Mouse (Mus musculus) liver, embryonic 13.5 days (tissue): ENCODE results near the gene AC124502.3. TPM values are rescaled to one million over a fixed set of nuclear protein-coding genes. Genes with fewer than 3 reads are reported as not detected.
A peak's percentile ranks its signal among the peaks of the same experiment; 100 is the strongest.

Experiments used
- ATAC-seq: fragments of 200-750 bp; cut with Nextera tagmentation; 2 replicates; pipeline ENCODE4 v1.8.0; 2017; ENCODE audit warnings: low read depth, mild to moderate bottlenecking, moderate number of reproducible peaks, moderate library complexity
- DNase-seq: peaks from one replicate; pipeline ENCODE4 v3.0.0; 2022
- H3K27ac ChIP-seq: fragments of 300-500 bp; sonication (generic); 2 replicates; pipeline ENCODE4 v1.5.1; 2015; ENCODE audit warnings: moderate library complexity, mild to moderate bottlenecking, inconsistent platforms
- H3K27me3 ChIP-seq: fragments of 300-500 bp; sonication (generic); 2 replicates; pipeline ENCODE4 v1.6.1; 2015; ENCODE audit warnings: mild to moderate bottlenecking, inconsistent platforms
- H3K36me3 ChIP-seq: fragments of 300-500 bp; sonication (generic); 2 replicates; pipeline ENCODE4 v1.6.1; 2015; ENCODE audit warnings: mild to moderate bottlenecking, inconsistent platforms
- H3K4me1 ChIP-seq: fragments of 300-500 bp; sonication (generic); replicated peaks from 2 replicates; pipeline ENCODE4 v1.6.1; 2015; ENCODE audit warnings: inconsistent platforms
- H3K4me2 ChIP-seq: fragments of 300-500 bp; sonication (generic); 2 replicates; pipeline ENCODE4 v1.6.1; 2015; ENCODE audit warnings: inconsistent platforms, mild to moderate bottlenecking, moderate library complexity
- H3K4me3 ChIP-seq: fragments of 300-500 bp; sonication (generic); replicated peaks from 2 replicates; pipeline ENCODE4 v1.5.1; 2015; ENCODE audit warnings: mild to moderate bottlenecking, inconsistent platforms
- H3K9ac ChIP-seq: fragments of 300-500 bp; sonication (generic); 2 replicates; pipeline ENCODE4 v1.6.1; 2015; ENCODE audit warnings: mild to moderate bottlenecking, inconsistent platforms
- H3K9me3 ChIP-seq: fragments of 300-500 bp; sonication (generic); replicated peaks from 2 replicates; pipeline ENCODE4 v1.6.1; 2016; ENCODE audit warnings: inconsistent platforms
- WGBS: fragments of 180-500 bp; shearing (Covaris S2); methylation state at CpG from one replicate; pipeline ENCODE4 v1.1.7; 2015; ENCODE audit not compliant: insufficient replicate concordance; 5-methylcytosine and 5-hydroxymethylcytosine counted together
- polyA plus RNA-seq: library from polyadenylated mRNA; unstranded; fragments of >200 nt; fragmentation: Nextera tagmentation; extraction: Ambion mirVana; gene quantifications from 2 replicates; pipeline ENCODE4 v1.2.1, GENCODE M21; 2015

The AC124502.3 gene
- polyA plus RNA-seq, 1 experiment from 2014 or later: 0.70 TPM

DNA sequence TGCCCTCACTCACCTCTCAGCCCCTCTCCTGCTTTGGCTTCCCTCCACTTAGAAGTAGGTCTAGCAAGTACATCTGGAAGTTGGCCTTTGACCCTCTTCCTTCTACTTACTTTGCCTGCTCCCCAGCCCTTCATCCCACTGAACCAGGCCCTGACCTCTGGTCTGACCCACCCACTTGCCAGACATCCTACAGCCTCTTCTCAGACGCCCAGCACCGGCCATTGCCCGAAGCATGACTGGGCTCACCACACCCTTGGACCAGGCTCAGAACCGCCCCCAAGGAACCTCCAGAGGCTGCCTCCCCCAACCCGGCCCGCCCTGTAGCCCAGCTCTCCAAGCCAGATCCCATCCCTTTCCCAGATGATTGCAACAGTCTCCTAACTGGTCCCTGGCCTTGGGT lies 23.8 kb downstream of the AC124502.3 start:
- no peak for ATAC-seq
- Histone ChIP-seq H3K4me3 (no peak overlapping the region), H3K27me3 (peaks cover 9% of the 10 kb centered on the region), H3K4me1 (peaks cover 59% of the 10 kb centered on the region), H3K9ac (no peak overlapping the region), H3K4me2 (no peak overlapping the region), H3K9me3 (no peaks in the 10 kb centered on the region), H3K36me3 (no peaks in the 10 kb centered on the region), H3K27ac (no peak overlapping the region)
- WGBS: 75% methylated on average over 6 of the region's 6 CpGs
- DNase-seq: no peak

DNA sequence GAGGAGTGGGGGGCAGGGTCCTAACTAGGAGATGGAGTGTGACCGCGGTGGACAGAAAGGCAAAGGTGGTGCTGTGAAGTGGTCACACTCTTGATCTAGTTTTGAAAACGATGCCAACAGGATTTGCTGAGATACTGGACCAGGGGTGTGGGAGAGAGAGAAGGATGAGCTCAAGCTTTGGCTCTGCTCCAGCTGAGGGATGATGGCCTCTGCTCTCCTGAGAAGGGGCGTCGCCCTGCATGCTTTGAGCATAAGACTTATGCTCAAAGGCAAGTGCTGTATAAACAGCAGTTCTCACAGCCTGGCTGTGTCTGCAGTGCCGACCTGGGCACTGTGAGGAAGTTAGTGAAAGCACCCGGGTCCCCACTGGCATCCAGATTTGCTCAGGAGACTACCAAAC lies 26.4 kb downstream of the AC124502.3 start:
- Histone ChIP-seq H3K9me3 (no peaks in the 10 kb centered on the region), H3K27me3 (peaks cover 35% of the 10 kb centered on the region), H3K4me3 (no peak overlapping the region), H3K4me2 (no peak overlapping the region), H3K9ac (no peak overlapping the region), H3K4me1 (peaks cover 55% of the 10 kb centered on the region), H3K36me3 (no peaks in the 10 kb centered on the region), H3K27ac (no peak overlapping the region)
- 55% methylated on average over 7 of the region's 7 CpGs for WGBS
- DNase-seq: no peak
- ATAC-seq: no peak

DNA sequence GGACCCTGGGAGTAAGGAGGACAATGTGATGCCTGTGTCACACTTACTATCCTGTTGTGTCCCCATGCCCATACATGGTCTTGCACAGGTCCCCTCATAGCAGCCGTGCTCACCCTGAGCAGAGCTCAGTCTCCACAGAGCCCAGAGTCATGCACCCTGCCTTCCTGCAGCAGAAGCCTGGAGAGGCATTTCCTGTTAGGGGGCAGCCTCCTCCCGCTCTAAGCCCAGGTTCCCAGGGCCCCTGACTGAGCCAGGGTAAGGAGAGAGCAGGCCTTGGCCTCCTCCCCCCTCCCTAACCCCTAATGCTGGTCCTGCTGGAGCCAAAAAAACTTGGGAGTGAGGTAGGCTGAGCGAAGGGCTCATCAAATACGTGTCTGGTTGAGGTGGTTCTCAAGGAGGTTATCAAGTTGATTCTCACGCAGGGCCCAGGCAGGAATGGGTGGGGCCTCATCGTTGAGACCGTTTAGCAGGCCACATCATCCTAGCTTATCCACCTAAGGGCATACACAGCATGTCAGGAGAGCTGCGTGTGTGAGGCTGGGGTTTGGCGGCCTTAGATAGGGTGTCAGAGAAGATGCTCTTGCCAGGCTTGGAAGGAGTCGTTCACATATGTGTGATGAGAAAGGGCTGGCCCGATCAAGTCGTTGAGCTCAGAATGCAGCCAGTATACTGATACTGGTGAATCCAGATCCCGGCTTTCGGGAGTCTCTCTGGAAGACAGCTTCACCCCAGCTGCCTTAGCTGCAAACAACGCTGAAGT lies 28.5 kb downstream of the AC124502.3 start:
- Histone ChIP-seq H3K27ac (peak overlapping the region; percentile 87), H3K27me3 (peaks cover 50% of the 10 kb centered on the region), H3K4me2 (peak overlapping the region; percentile 85), H3K4me1 (peaks cover 63% of the 10 kb centered on the region), H3K9ac (peak overlapping the region; percentile 74), H3K9me3 (no peaks in the 10 kb centered on the region), H3K4me3 (peak overlapping the region; percentile 57), H3K36me3 (no peaks in the 10 kb centered on the region)
- peak; percentile 88 for ATAC-seq
- 3% methylated on average over 15 of the region's 15 CpGs for WGBS
- peak; percentile 68 for DNase-seq

DNA sequence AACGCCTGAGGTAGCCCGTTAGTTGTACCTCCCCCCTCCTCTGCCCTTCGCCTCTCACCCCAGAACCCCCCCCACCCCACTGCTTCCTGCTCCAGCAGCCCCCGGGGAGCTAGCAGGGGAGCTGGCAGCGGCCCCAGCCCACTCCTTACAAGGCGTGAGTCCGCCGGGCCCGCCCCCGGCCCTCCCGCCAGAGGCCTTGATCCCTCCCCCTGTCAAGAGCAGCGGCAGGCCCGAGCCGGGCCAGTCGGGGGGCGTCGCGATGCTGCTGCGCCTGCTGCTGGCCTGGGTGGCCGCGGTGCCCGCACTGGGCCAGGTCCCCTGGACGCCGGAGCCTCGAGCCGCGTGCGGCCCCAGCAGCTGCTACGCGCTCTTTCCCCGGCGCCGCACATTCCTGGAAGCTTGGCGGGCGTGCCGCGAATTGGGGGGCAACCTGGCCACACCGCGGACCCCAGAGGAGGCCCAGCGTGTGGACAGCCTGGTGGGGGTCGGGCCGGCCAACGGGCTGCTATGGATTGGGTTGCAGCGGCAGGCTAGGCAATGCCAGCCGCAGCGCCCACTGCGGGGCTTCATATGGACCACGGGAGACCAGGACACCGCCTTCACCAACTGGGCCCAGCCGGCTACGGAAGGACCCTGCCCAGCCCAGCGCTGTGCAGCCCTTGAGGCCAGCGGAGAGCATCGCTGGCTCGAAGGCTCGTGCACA lies 29.3 kb downstream of the AC124502.3 start, which contains the start of gene Cd248:
TSS of gene Cd248 (plus strand) at position 212 of the 703 bp plus-strand sequence.
- Histone ChIP-seq H3K9ac (peak within 1 kb of the TSS; percentile 74), H3K4me3 (peak within 1 kb of the TSS; percentile 57), H3K4me1 (peaks cover 71% of the 10 kb centered on the region), H3K4me2 (peak within 1 kb of the TSS; percentile 85), H3K27me3 (peaks cover 50% of the 10 kb centered on the region), H3K36me3 (no peaks in the 10 kb centered on the region), H3K9me3 (no peaks in the 10 kb centered on the region), H3K27ac (peak within 1 kb of the TSS; percentile 87)
- 2% methylated on average over 56 of the region's 56 CpGs for WGBS
- ATAC-seq: peak; percentile 28; the same call in 1 of the 2 replicates
- no peak for DNase-seq

DNA sequence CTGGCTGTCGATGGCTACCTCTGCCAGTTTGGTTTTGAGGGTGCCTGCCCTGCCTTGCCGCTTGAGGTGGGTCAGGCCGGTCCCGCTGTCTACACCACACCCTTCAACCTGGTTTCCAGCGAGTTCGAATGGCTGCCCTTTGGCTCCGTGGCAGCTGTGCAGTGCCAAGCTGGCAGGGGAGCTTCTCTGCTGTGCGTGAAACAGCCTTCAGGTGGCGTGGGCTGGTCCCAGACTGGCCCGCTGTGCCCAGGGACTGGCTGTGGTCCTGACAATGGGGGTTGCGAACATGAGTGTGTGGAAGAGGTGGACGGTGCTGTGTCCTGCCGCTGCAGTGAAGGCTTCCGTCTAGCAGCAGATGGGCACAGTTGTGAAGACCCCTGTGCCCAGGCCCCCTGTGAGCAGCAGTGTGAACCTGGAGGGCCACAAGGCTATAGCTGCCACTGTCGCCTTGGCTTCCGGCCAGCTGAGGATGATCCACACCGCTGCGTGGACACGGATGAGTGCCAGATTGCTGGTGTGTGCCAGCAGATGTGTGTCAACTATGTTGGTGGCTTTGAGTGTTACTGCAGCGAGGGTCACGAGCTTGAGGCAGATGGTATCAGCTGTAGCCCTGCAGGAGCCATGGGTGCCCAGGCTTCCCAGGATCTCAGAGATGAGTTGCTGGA lies 30.0 kb downstream of the AC124502.3 start:
- peaks cover 72% of the 10 kb centered on the region for H3K4me1 ChIP-seq
- peaks cover 55% of the 10 kb centered on the region for H3K27me3 ChIP-seq
- H3K9me3 ChIP-seq: no peaks in the 10 kb centered on the region
- H3K27ac ChIP-seq: no peak overlapping the region; the same call in 1 of the 2 replicates
- no peak for ATAC-seq
- H3K4me3 ChIP-seq: peak overlapping the region; percentile 57
- DNase-seq: no peak
- no peaks in the 10 kb centered on the region for H3K36me3 ChIP-seq
- 39% methylated on average over 21 of the region's 21 CpGs for WGBS
- peak overlapping the region; percentile 74 for H3K9ac ChIP-seq
- peak overlapping the region; percentile 85 for H3K4me2 ChIP-seq

DNA sequence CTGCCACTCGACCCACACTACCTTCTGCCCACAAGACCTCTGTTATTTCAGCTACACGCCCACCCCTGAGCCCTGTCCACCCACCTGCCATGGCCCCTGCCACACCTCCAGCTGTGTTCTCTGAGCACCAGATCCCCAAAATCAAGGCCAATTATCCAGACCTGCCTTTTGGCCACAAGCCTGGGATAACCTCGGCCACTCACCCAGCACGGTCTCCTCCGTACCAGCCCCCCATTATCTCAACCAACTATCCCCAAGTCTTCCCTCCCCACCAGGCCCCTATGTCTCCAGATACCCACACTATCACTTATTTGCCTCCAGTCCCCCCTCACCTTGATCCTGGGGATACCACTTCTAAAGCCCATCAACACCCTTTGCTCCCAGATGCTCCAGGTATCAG lies 30.8 kb downstream of the AC124502.3 start:
- Histone ChIP-seq H3K4me1 (peaks cover 72% of the 10 kb centered on the region), H3K27me3 (peaks cover 57% of the 10 kb centered on the region), H3K4me3 (0 out of 2 replicates have a peak overlapping the region, but pooled peaks have one; percentile 57), H3K4me2 (peak overlapping the region; percentile 85; the same call in 1 of the 2 replicates), H3K36me3 (no peaks in the 10 kb centered on the region), H3K9ac (no peak overlapping the region), H3K9me3 (no peaks in the 10 kb centered on the region), H3K27ac (no peak overlapping the region)
- no peak for DNase-seq
- 61% methylated on average over 5 of the region's 5 CpGs for WGBS
- no peak for ATAC-seq

DNA sequence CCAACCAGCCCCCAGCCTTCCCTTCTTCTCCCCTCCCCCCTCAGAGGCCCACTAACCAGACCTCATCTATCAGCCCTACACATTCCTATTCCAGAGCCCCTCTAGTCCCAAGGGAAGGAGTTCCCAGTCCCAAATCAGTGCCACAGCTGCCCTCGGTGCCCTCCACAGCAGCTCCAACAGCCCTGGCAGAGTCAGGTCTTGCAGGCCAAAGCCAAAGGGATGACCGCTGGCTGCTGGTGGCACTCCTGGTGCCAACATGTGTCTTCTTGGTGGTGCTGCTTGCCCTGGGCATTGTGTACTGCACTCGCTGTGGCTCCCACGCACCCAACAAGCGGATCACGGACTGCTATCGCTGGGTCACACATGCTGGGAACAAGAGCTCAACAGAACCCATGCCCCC lies 31.3 kb downstream of the AC124502.3 start:
- no peak overlapping the region for H3K27ac ChIP-seq
- no peak overlapping the region for H3K4me3 ChIP-seq
- peaks cover 62% of the 10 kb centered on the region for H3K27me3 ChIP-seq
- no peak overlapping the region for H3K9ac ChIP-seq
- no peaks in the 10 kb centered on the region for H3K9me3 ChIP-seq
- peaks cover 69% of the 10 kb centered on the region for H3K4me1 ChIP-seq
- no peaks in the 10 kb centered on the region for H3K36me3 ChIP-seq
- no peak for ATAC-seq
- 74% methylated on average over 7 of the region's 7 CpGs for WGBS
- peak overlapping the region; percentile 84; the same call in 1 of the 2 replicates for H3K4me2 ChIP-seq
- DNase-seq: no peak

DNA sequence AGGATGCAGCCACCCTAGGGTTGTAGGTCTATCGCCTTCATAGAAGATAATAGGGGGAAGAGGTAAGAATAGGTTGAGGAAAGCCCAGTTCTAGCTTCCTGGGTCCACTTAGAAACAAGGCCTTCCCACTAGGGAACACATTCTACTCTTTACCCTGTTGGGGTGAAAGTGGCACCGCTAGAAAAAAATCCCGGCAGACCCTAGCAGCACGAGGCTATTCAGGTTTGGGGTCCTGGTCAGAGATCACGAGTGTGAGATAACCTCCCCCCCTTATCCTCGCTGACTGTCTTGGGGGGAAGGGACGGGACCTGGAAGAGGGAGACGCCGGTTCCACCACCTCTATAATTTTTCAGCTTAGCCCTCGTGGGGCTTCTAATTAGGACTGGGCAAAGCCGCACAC lies 32.4 kb downstream of the AC124502.3 start:
- H3K27ac ChIP-seq: peak overlapping the region; percentile 7; the same call in 1 of the 2 replicates
- no peaks in the 10 kb centered on the region for H3K9me3 ChIP-seq
- WGBS: 17% methylated on average over 11 of the region's 11 CpGs
- peaks cover 63% of the 10 kb centered on the region for H3K4me1 ChIP-seq
- peaks cover 68% of the 10 kb centered on the region for H3K27me3 ChIP-seq
- ATAC-seq (no peak), DNase-seq (no peak)
- H3K4me2 ChIP-seq: peak overlapping the region; percentile 84
- peak overlapping the region; percentile 59 for H3K4me3 ChIP-seq
- H3K9ac ChIP-seq: peak overlapping the region; percentile 67
- H3K36me3 ChIP-seq: no peaks in the 10 kb centered on the region

DNA sequence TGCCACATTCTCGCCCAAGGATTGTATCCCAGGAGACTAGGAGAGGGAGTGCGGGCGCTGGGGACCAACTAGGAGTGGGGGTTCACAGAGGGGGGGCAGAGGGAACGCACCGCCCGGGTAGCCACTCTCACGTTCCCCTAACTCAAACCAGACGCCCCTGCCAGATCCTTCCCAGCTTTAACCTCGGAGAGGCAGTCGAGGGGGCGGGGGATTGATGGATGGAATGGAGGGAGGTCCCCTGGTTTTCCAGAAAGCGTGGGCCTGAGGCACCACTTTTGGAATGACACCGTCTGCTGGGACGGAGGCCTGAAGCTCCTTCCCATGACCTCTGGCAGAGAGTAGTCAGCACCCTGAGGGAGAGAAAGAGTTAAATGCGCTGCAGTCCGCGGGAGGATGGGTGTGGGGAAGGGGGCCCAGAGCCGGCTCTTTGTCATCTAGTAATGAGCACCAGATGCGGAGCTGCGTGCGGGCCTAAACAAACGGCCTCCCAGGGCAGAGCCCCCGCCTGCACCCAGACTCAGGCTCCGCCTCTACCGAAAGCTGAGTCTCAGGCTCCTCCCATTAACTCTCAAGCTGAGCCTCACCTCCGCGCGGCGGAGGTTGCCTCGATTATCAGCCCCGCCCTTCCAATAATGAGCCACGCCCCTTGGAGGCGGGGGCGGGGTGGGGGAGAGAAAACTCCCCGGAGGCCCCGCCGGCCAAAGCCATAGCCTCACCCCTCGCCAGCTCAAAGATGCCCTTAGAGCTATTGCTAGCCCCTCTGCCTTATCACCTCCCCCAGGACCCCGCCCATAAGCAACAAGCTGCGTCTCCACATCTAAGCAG lies 33.1 kb downstream of the AC124502.3 start:
- Histone ChIP-seq H3K4me1 (peaks cover 59% of the 10 kb centered on the region), H3K9me3 (no peaks in the 10 kb centered on the region), H3K27ac (peak overlapping the region; percentile 45), H3K27me3 (peaks cover 73% of the 10 kb centered on the region), H3K36me3 (no peaks in the 10 kb centered on the region), H3K9ac (peak overlapping the region; percentile 67), H3K4me3 (peak overlapping the region; percentile 59), H3K4me2 (peak overlapping the region; percentile 84)
- ATAC-seq (peak; percentile 73), DNase-seq (peak; percentile 82)
- 4% methylated on average over 39 of the region's 40 CpGs for WGBS

DNA sequence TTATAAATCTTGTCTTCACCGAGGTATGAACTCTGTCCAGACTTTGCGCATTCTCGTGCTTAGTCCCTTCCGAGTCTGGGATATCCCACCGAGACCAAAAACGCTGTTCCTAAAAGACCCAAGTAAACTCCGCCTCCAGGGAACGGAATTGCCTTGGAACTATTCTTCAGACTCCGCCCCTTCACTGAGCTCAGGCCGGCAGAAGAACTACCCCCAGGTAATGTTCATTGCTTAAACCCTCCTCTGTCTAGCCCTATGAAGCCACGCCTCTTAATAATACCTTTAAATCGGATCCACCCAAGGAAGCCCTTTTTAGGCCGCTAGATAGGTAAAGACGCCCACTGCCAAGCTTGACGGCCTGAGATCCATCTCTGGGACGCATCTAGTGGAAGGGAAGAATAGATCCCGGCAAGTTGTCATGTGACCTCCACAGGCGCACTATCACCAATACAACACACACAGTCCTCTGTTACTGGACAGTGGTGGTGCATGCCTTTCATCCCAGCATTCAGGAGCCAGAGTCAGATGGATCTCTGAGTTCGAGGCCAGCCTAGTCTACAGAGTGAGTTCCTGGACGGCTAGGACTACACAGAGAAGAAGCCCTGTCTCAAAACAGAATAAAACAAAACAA lies 33.8 kb downstream of the AC124502.3 start:
- Histone ChIP-seq H3K4me3 (peak overlapping the region; percentile 59), H3K4me2 (peak overlapping the region; percentile 84), H3K9me3 (no peaks in the 10 kb centered on the region), H3K4me1 (peaks cover 52% of the 10 kb centered on the region), H3K27ac (peak overlapping the region; percentile 45), H3K27me3 (peaks cover 68% of the 10 kb centered on the region), H3K36me3 (no peaks in the 10 kb centered on the region), H3K9ac (peak overlapping the region; percentile 17)
- WGBS: 4% methylated on average over 20 of the region's 20 CpGs
- ATAC-seq (peak; percentile 5; the same call in 1 of the 2 replicates), DNase-seq (no peak)
